Mouse (Mus musculus) ES-Bruce4 (cell line): ENCODE results near the gene Ntn1. TPM values are rescaled to one million over a fixed set of nuclear protein-coding genes. Genes with fewer than 3 reads are reported as not detected.

Experiments used
- H3K27ac ChIP-seq: 2 replicates; pipeline ENCODE4 v1.5.1; 2012; ENCODE audit warnings: low read length, inconsistent platforms; ENCODE audit not compliant: insufficient read depth
- H3K27me3 ChIP-seq: 2 replicates; pipeline ENCODE4 v1.6.1; 2012; ENCODE audit warnings: mild to moderate bottlenecking, low read length, inconsistent platforms; ENCODE audit not compliant: control insufficient read depth, poor library complexity, insufficient read depth, severe bottlenecking
- H3K36me3 ChIP-seq: 2 replicates; pipeline ENCODE4 v1.6.1; 2012; ENCODE audit warnings: inconsistent platforms, mild to moderate bottlenecking, low read length, moderate library complexity; ENCODE audit not compliant: control insufficient read depth, poor library complexity, insufficient read depth, severe bottlenecking
- H3K4me1 ChIP-seq: one replicate; pipeline ENCODE4 v1.8.1; 2011; ENCODE audit warnings: low read length; ENCODE audit not compliant: control insufficient read depth, insufficient read depth
- H3K4me3 ChIP-seq: 2 replicates; pipeline ENCODE4 v1.5.1; 2011; ENCODE audit warnings: low read depth, mild to moderate bottlenecking, low read length
- H3K9ac ChIP-seq: 2 replicates; pipeline ENCODE4 v1.6.1; 2012; ENCODE audit warnings: low read depth, mild to moderate bottlenecking, inconsistent platforms; ENCODE audit not compliant: poor library complexity, severe bottlenecking
- H3K9me3 ChIP-seq: replicated peaks from 2 replicates; pipeline ENCODE4 v1.6.1; 2012; ENCODE audit warnings: mild to moderate bottlenecking, low read length, inconsistent platforms; ENCODE audit not compliant: control insufficient read depth, poor library complexity, insufficient read depth, severe bottlenecking
- CTCF ChIP-seq: IDR thresholded peaks from one replicate; pipeline ENCODE4 v1.8.1; 2011; ENCODE audit warnings: low read depth, low read length
- EP300 ChIP-seq: IDR thresholded peaks from 2 replicates; pipeline ENCODE4 v1.6.1; 2011; ENCODE audit warnings: low read depth, low read length; ENCODE audit not compliant: insufficient read depth
- POLR2A ChIP-seq: IDR thresholded peaks from one replicate; pipeline ENCODE4 v1.8.1; 2011; ENCODE audit warnings: low read length; ENCODE audit not compliant: insufficient read depth
- polyA plus RNA-seq: library from polyadenylated mRNA; stranded (reverse); fragments of >200 nt; gene quantifications from 2 replicates; pipeline ENCODE4 v1.2.4, GENCODE M21; 2011; ENCODE audit warnings: low read depth; ENCODE audit not compliant: missing spikeins, insufficient read depth, insufficient read length

The Ntn1 gene
- polyA plus RNA-seq, 1 experiment = 22.3 TPM

DNA sequence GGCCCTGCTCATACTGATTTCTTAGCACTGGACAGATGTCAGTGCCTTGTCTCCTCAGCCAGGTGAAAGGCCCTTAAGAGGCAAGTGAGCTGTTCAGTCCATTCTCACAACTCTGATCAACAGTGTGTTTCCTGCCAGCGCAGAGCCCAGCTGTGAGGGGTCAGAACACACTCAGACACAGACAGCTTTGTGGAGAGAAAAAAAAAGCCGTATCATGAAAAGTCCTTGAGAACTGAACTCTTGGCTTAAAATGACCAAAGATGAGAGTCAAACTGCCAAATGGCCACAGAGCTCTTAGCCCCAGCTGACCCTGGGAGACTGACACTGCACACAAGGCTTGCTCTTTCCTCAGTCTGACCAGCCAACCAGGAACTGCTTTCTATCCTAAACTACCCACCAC lies 192.6 kb downstream of the Ntn1 start:
- H3K9me3 ChIP-seq = no peaks in the 10 kb centered on the region
- no peak overlapping the region for H3K4me3 ChIP-seq
- no peak for TF ChIP-seq CTCF
- no peak for TF ChIP-seq POLR2A
- no peak for TF ChIP-seq EP300
- no peaks in the 10 kb centered on the region for H3K4me1 ChIP-seq
- H3K9ac ChIP-seq = no peak overlapping the region
- H3K36me3 ChIP-seq = no peaks in the 10 kb centered on the region
- H3K27me3 ChIP-seq = no peaks in the 10 kb centered on the region
- no peak overlapping the region for H3K27ac ChIP-seq

DNA sequence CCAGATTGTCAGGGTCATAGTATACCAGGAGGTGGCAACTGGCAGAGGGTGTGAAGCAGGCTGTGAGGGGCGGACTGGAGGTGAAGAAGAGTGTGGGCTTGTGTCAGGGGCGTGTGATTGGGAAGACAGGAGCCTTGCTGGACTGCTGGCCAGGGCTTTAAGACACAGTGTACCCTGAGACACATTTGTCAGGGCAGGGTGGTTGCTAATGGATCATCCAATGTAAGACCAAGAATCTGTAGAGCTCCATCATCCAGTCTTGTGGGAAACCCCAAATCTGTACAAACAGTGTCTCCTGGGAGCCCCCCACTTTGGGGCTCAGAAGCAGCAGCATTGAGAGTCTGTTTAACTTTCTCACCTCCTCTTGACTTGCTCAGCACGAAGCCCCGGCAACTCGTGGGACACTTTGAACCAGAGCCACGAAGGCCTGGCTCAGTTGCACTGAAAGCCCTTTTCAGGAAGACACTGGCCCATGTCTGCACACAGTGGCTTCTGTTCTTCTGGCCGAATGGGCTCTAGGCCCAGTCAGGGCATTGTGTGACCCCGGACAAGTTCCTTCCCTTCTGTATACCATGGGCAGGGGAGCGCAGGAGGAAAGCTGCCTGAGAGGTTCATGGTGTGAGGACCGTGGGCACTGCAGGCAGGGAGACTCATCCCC lies 194.9 kb downstream of the Ntn1 start:
- no peak overlapping the region for H3K4me3 ChIP-seq
- H3K9ac ChIP-seq = no peak overlapping the region
- H3K36me3 ChIP-seq = no peaks in the 10 kb centered on the region
- H3K27me3 ChIP-seq = no peaks in the 10 kb centered on the region
- no peaks in the 10 kb centered on the region for H3K9me3 ChIP-seq
- H3K4me1 ChIP-seq = no peaks in the 10 kb centered on the region
- TF ChIP-seq POLR2A (no peak), CTCF (no peak), EP300 (no peak)
- H3K27ac ChIP-seq = no peak overlapping the region

DNA sequence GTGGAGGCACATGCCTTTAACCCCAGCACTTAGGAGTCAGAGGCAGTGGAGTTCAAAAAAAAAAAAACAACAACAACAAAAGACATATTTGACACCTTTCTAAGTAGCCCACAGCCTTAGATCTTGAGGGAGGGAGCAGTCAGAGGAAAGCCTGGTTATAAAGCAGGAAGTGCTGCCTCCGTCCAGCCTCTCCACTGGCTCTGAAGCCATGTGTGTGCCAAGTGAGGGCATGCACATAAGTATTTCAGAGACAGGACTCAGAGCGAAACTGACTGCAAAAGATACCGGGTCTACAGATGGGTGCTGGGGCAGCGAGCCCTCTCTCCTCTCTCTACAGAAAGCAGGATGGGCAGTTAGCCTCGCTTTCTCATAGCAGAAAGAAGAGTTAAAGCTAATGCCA lies 196.2 kb downstream of the Ntn1 start:
- H3K4me3 ChIP-seq = no peak overlapping the region
- H3K36me3 ChIP-seq = no peaks in the 10 kb centered on the region
- H3K4me1 ChIP-seq = no peaks in the 10 kb centered on the region
- no peaks in the 10 kb centered on the region for H3K27me3 ChIP-seq
- no peak overlapping the region for H3K9ac ChIP-seq
- no peaks in the 10 kb centered on the region for H3K9me3 ChIP-seq
- TF ChIP-seq EP300 (no peak), POLR2A (no peak), CTCF (no peak)
- H3K27ac ChIP-seq = no peak overlapping the region

DNA sequence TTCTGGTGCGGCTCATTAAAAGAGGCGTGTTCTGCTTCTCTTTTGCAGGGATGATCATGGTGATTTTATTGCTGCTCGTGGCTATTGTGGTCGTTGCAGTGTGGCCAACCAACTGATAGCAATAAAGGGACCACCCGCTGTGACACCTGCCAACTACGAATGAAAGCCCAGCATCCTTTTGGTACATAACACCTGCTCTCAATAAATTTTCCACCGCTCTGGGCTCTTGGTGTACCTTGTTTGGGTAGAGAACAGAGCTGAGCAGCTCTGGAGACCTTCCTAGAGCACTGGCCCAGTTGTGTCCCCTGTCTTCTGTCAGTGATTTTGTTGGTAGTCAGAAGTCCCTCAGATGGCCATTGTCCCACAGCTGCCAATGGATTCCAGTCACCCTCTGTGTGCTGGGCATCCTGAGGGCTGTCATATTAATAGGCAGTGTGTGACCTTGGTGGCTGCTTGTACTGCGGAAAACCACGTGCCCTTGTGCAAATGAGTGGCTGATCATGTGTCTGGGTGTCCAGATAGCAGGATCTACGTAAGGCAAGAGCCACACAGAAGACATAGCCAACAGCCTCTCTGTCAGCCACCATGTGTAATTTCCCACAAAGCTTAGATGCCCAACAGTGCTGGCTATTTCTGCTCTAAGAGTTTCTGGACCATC lies 196.8 kb downstream of the Ntn1 start:
- no peak for TF ChIP-seq CTCF
- TF ChIP-seq POLR2A = no peak
- no peak for TF ChIP-seq EP300
- Histone ChIP-seq H3K4me3 (no peak overlapping the region), H3K9me3 (no peaks in the 10 kb centered on the region), H3K27ac (no peak overlapping the region), H3K36me3 (no peaks in the 10 kb centered on the region), H3K27me3 (no peaks in the 10 kb centered on the region), H3K9ac (no peak overlapping the region), H3K4me1 (no peaks in the 10 kb centered on the region)

DNA sequence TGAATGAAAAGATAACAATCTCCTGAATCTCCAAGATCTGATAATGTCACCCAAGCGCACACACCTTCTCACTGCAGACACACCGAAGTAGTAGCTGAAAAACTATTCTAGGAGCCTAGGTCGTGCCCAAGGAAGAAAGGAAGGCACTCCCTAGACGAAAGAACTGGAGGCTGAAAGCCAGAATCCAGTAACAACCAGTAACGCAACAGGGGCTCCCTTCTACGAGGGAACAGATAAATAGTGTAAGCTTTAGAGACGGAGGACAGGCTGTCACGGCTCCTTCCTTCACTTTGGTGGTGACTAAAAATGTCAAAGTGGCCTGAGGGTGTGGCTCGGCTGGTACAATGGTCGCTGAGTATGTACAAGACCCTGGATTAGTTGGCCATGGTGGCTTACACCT lies 198.1 kb downstream of the Ntn1 start:
- H3K27me3 ChIP-seq = no peaks in the 10 kb centered on the region
- H3K9ac ChIP-seq = no peak overlapping the region
- TF ChIP-seq EP300 = no peak
- TF ChIP-seq CTCF = no peak
- TF ChIP-seq POLR2A = no peak
- H3K27ac ChIP-seq = no peak overlapping the region
- no peaks in the 10 kb centered on the region for H3K36me3 ChIP-seq
- H3K4me3 ChIP-seq = no peak overlapping the region
- H3K4me1 ChIP-seq = no peaks in the 10 kb centered on the region
- no peaks in the 10 kb centered on the region for H3K9me3 ChIP-seq

DNA sequence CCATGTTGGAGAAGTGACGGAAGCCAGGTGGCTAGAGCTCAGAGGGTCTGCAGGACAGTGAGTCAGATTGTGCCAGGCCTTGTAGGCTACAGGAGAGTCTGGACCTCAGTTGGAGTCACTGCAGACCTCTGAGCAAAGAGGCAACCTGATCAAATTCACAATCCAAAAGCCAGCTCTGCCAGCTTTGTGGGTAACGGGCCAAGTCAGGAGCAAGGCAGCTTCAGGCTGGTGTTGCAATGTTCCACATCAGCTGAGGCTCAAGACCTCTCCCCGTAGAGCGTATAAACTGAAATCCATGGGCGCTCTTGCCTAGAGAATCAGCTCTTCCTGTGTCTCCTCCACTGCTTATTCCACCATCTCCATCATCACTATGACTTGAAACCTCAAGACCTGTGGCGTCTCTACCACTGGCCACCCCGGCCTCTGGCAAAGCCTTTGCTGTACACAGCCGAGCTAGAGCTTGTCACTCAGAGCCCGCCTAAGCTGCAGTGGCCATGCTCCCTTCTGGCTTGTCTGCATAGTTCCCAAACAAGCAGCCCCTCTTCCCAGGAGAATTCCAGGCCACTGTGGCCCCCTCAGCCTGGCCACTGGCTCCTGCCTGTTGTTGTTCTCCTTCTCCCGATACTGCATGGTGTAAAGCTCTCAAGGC lies 198.7 kb downstream of the Ntn1 start:
- no peak overlapping the region for H3K27ac ChIP-seq
- no peaks in the 10 kb centered on the region for H3K4me1 ChIP-seq
- TF ChIP-seq CTCF = no peak
- TF ChIP-seq POLR2A = no peak
- TF ChIP-seq EP300 = no peak
- no peaks in the 10 kb centered on the region for H3K27me3 ChIP-seq
- no peak overlapping the region for H3K4me3 ChIP-seq
- no peaks in the 10 kb centered on the region for H3K9me3 ChIP-seq
- H3K9ac ChIP-seq = no peak overlapping the region
- no peaks in the 10 kb centered on the region for H3K36me3 ChIP-seq
